Comparison of ENCODE assay signal across 13 mouse cellular contexts in the genomic region with DNA sequence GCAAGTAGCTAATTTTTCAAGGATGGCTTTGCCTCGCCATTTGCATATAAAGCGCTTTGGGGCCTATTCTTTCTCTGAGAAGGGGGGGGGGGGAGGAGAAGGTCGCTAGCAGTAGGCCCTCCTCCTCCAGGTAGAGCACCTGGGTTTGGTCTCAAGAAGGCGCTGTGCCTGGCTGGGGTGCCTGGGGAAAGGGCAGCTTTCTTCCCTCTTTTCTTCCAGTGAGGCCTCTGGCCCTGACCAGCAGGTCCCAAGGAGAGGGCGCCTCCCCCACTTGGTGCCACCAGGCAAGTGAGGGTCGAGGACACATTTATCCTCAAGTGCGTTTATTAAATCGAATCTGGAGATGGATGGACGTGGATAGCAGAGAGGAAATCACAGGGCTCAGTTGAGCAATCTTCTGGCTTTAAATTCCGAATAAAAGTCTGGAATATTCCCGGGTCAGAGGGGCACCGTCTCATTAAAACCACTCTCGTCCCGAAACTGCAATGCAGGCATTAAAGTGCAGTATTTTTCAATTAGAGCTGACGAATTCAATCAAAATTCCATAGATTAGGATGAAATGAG. TPM values are rescaled to one million over a fixed set of nuclear protein-coding genes. Genes with fewer than 3 reads are reported as not detected.
DNase-seq lines count a peak whose midpoint lies in the region; ATAC-seq and TF ChIP-seq lines count a peak whose summit lies in the region.
"Had no signal": no experiment of that assay in that cellular context is flagged by ENCODE, and none has a peak within 500 bp of the region (broad histone marks: within the 10 kb centered on the region; RNA-seq: fewer than 3 reads in every experiment).

No protein-coding gene starts in this region.

- peak overlapping the region; percentile 84; the same call in 1 of the 2 replicates for H3K4me2 ChIP-seq in heart, embryonic 11.5 days
- H3K4me2 ChIP-seq in stomach, embryonic 16.5 days (ENCODE audit: low read depth, low read length): no peak overlapping the region
- H3K4me2 ChIP-seq in stomach, postnatal 0 days (replicated peaks; ENCODE audit: low read depth): no peak overlapping the region
- H3K4me2 ChIP-seq in midbrain, embryonic 12.5 days (replicated peaks): peak overlapping the region; percentile 66

- no peak for TF ChIP-seq CTCF in stomach, postnatal 0 days (IDR thresholded peaks at IDR 0.05; ENCODE audit: low read depth)

- intact Hi-C loops in heart, postnatal 14 days (cut with DNase I): loop anchor here (2.0 to 10.0 kb wide), 4 partner anchors 82 to 706 kb away; no protein-coding TSS in a partner anchor

- no peak for ATAC-seq in heart, embryonic 11.5 days (replicated peaks; ENCODE audit: insufficient number of reproducible peaks, low FRiP score, low TSS enrichment)
- ATAC-seq in stomach, embryonic 16.5 days (ENCODE audit: insufficient read depth, low FRiP score): no peak
- no peak for ATAC-seq in stomach, postnatal 0 days (ENCODE audit: low FRiP score, low TSS enrichment)
- no peak for ATAC-seq in midbrain, embryonic 12.5 days (ENCODE audit: low FRiP score, low read depth)

- H3K4me3 ChIP-seq in heart, embryonic 11.5 days (ENCODE audit: low read depth, low read length): no peak overlapping the region
- 0 out of 2 replicates have a peak overlapping the region, but pooled peaks have one; percentile 25 for H3K4me3 ChIP-seq in stomach, embryonic 16.5 days (replicated peaks; ENCODE audit: low read length)
- H3K4me3 ChIP-seq in stomach, postnatal 0 days (ENCODE audit: low read depth, low read length): no peak overlapping the region
- peak overlapping the region; percentile 36; the same call in 1 of the 2 replicates for H3K4me3 ChIP-seq in midbrain, embryonic 12.5 days

- no peaks in the 10 kb centered on the region for H3K36me3 ChIP-seq in heart, embryonic 11.5 days (ENCODE audit: control insufficient read depth, insufficient read depth, low read length)
- no peaks in the 10 kb centered on the region for H3K36me3 ChIP-seq in stomach, embryonic 16.5 days (ENCODE audit: control insufficient read depth, insufficient read depth, low read length)
- H3K36me3 ChIP-seq in stomach, postnatal 0 days (ENCODE audit: control insufficient read depth, insufficient read depth, low read length): no peaks in the 10 kb centered on the region
- H3K36me3 ChIP-seq in midbrain, embryonic 12.5 days: no peaks in the 10 kb centered on the region
- H3K36me3 ChIP-seq: embryonic facial prominence, embryonic 12.5 days; forebrain, embryonic 15.5 days had no signal

- 16% methylated on average over 15 of the region's 15 CpGs for WGBS in heart, embryonic 11.5 days (ENCODE audit: insufficient replicate concordance)
- WGBS in stomach, embryonic 16.5 days: 16% methylated on average over 15 of the region's 15 CpGs
- WGBS in stomach, postnatal 0 days: 17% methylated on average over 15 of the region's 15 CpGs
- WGBS in midbrain, embryonic 12.5 days: 7% methylated on average over 15 of the region's 15 CpGs

- H3K27ac ChIP-seq in heart, embryonic 11.5 days (ENCODE audit: low read depth, low read length): no peak overlapping the region
- no peak overlapping the region for H3K27ac ChIP-seq in stomach, embryonic 16.5 days (ENCODE audit: low read length)
- no peak overlapping the region for H3K27ac ChIP-seq in stomach, postnatal 0 days (replicated peaks)
- H3K27ac ChIP-seq in midbrain, embryonic 12.5 days (replicated peaks): no peak overlapping the region
- H3K27ac ChIP-seq: embryonic facial prominence, embryonic 12.5 days; forebrain, embryonic 15.5 days; kidney, postnatal 0 days had no signal

- H3K4me1 ChIP-seq in heart, embryonic 11.5 days (ENCODE audit: control insufficient read depth, insufficient read depth, low read length): peaks cover 7% of the 10 kb centered on the region
- H3K4me1 ChIP-seq in stomach, embryonic 16.5 days (ENCODE audit: control insufficient read depth, insufficient read depth, low read length): peaks cover 9% of the 10 kb centered on the region
- 0 out of 2 replicates have a peak, but pooled peaks cover 2% of the 10 kb centered on the region for H3K4me1 ChIP-seq in stomach, postnatal 0 days (replicated peaks; ENCODE audit: control insufficient read depth, insufficient read depth)
- H3K4me1 ChIP-seq in midbrain, embryonic 12.5 days: peaks cover 19% of the 10 kb centered on the region

- no peak for TF ChIP-seq EP300 in stomach, postnatal 0 days (optimal IDR thresholded peaks at IDR 0.05)

- peaks cover 89% of the 10 kb centered on the region for H3K27me3 ChIP-seq in heart, embryonic 11.5 days (ENCODE audit: control insufficient read depth, insufficient read depth, low read length)
- peaks cover 84% of the 10 kb centered on the region for H3K27me3 ChIP-seq in stomach, embryonic 16.5 days (ENCODE audit: control insufficient read depth, insufficient read depth, low read length)
- peaks cover 13% of the 10 kb centered on the region for H3K27me3 ChIP-seq in stomach, postnatal 0 days (ENCODE audit: control insufficient read depth, insufficient read depth, low read length)
- peaks cover 85% of the 10 kb centered on the region for H3K27me3 ChIP-seq in midbrain, embryonic 12.5 days

- no peak overlapping the region for H3K9ac ChIP-seq in heart, embryonic 11.5 days (ENCODE audit: low read depth, low read length)
- H3K9ac ChIP-seq in stomach, embryonic 16.5 days (ENCODE audit: low read length): no peak overlapping the region
- H3K9ac ChIP-seq in stomach, postnatal 0 days (ENCODE audit: low read length): no peak overlapping the region
- no peak overlapping the region for H3K9ac ChIP-seq in midbrain, embryonic 12.5 days (replicated peaks)
- H3K9ac ChIP-seq: embryonic facial prominence, embryonic 12.5 days; liver, postnatal 0 days had no signal

- H3K9me3 ChIP-seq in heart, embryonic 11.5 days (replicated peaks; ENCODE audit: control insufficient read depth, low read length): no peaks in the 10 kb centered on the region
- H3K9me3 ChIP-seq in stomach, embryonic 16.5 days (replicated peaks; ENCODE audit: control insufficient read depth, low read length): no peaks in the 10 kb centered on the region
- no peaks in the 10 kb centered on the region for H3K9me3 ChIP-seq in stomach, postnatal 0 days (ENCODE audit: control insufficient read depth, low read length)
- H3K9me3 ChIP-seq in midbrain, embryonic 12.5 days: no peaks in the 10 kb centered on the region
- H3K9me3 ChIP-seq: embryonic facial prominence, embryonic 12.5 days; forebrain, embryonic 15.5 days had no signal

- DNase-seq in heart, postnatal 14 days: no peak
- no peak for DNase-seq in stomach, postnatal 0 days (ENCODE audit: low spot score)
- no peak for DNase-seq in B cell, adult 2 months
- no peak for DNase-seq in natural killer cell, adult 2 months (ENCODE audit: low spot score in 2 of 2)

RNA-seq across cellular contexts. Expression of gene Gbx2, which starts 10.1 kb away (rescaled TPM):
- polyA plus RNA-seq in heart, embryonic 11.5 days (2014; fragmentation: Nextera tagmentation; extraction: Ambion mirVana): 0.17 and 0.39 TPM in 2 replicates
- total RNA-seq in heart, postnatal 14 days (2021): not detected
- polyA plus RNA-seq in stomach, embryonic 16.5 days (2015; fragmentation: Nextera tagmentation; extraction: Ambion mirVana): not detected in 2 replicates
- polyA plus RNA-seq in stomach, postnatal 0 days (2015; fragmentation: Nextera tagmentation; extraction: Ambion mirVana): not detected in 2 replicates
- 29.7 and 39.2 TPM in 2 replicates for polyA plus RNA-seq in midbrain, embryonic 12.5 days (2016; fragmentation: Nextera tagmentation; extraction: Ambion mirVana)
- total RNA-seq: gastrocnemius, postnatal 14 days; neutrophil, adult 5-6 weeks had no signal
- polyA plus RNA-seq: kidney, postnatal 0 days had no signal

Comparison
In these comparisons a context has a peak if more than half of its experiments do, and no peak if none do; other contexts are left out.
1. H3K4me3 ChIP-seq: peak in stomach, embryonic 16.5 days (single experiment) and midbrain, embryonic 12.5 days (single experiment); none in heart, embryonic 11.5 days (single experiment) and stomach, postnatal 0 days (single experiment).
2. H3K4me2 ChIP-seq: peak in heart, embryonic 11.5 days (single experiment) and midbrain, embryonic 12.5 days (single experiment); none in stomach, embryonic 16.5 days (single experiment) and stomach, postnatal 0 days (single experiment).
3. RNA of gene Gbx2, which starts 10.1 kb away (polyA plus RNA-seq): 29.7 to 39.2 TPM in midbrain, embryonic 12.5 days; 0.17 to 0.39 TPM in heart, embryonic 11.5 days, not detected in stomach, embryonic 16.5 days and not detected in stomach, postnatal 0 days; every median in the first group is over 10 times any median in the second.